13 mouse cellular contexts compared by ENCODE assay signal in the genomic region with DNA sequence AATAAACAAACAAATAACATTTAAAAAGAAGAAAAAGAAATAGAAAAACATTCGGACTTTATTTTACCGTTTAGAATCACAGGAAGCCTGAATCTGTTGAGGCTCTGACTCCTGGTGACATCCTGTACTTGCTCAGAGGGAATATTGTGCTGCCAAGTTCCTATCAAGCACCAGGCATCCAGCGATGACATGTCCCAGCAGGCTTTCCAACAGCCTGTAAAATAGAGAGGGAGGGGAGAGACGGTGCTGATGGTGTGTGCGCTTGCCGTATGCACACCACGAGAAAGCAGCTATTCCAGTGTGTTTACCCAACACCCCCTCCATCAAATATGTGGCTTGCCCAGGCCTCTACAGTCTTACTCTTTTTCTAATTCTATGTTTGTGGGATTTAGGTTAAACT. TPM values are rescaled to one million over a fixed set of nuclear protein-coding genes. Genes with fewer than 3 reads are reported as not detected.
A peak's percentile ranks its signal among the peaks of the same experiment; 100 is the strongest.
DNase-seq lines count a peak whose midpoint lies in the region; ATAC-seq lines count a peak whose summit lies in the region.
"Had no signal": no experiment of that assay in that cellular context is flagged by ENCODE, and none has a peak within 500 bp of the region (broad histone marks: within the 10 kb centered on the region; RNA-seq: fewer than 3 reads in every experiment).

No protein-coding gene starts in this region.

- ATAC-seq in liver, embryonic 13.5 days (ENCODE audit: low read depth), result no peak
- no peak for ATAC-seq in liver, embryonic 11.5 days (replicated peaks; ENCODE audit: low FRiP score)
- ATAC-seq in heart, embryonic 13.5 days (ENCODE audit: extremely low read depth, insufficient number of reproducible peaks, low FRiP score, low TSS enrichment), result peak; percentile 35; the same call in 1 of the 2 replicates

- H3K9me3 ChIP-seq in liver, embryonic 13.5 days (replicated peaks), result no peaks in the 10 kb centered on the region
- no peaks in the 10 kb centered on the region for H3K9me3 ChIP-seq in liver, embryonic 11.5 days (ENCODE audit: control insufficient read depth, low read length)
- H3K9me3 ChIP-seq in heart, embryonic 13.5 days, result no peaks in the 10 kb centered on the region
- H3K9me3 ChIP-seq: embryonic facial prominence, embryonic 12.5 days; limb, embryonic 10.5 days had no signal

- H3K4me1 ChIP-seq in liver, embryonic 13.5 days (replicated peaks), result peaks cover 93% of the 10 kb centered on the region
- peaks cover 54% of the 10 kb centered on the region for H3K4me1 ChIP-seq in liver, embryonic 11.5 days (replicated peaks; ENCODE audit: control insufficient read depth, insufficient read depth, low read length)
- H3K4me1 ChIP-seq in heart, embryonic 13.5 days, result peaks cover 56% of the 10 kb centered on the region

- 84% methylated on average over 7 of the region's 7 CpGs for WGBS in liver, embryonic 13.5 days (ENCODE audit: insufficient replicate concordance)
- 86% methylated on average over 7 of the region's 7 CpGs for WGBS in liver, embryonic 11.5 days
- WGBS in heart, embryonic 13.5 days, result 21% methylated on average over 7 of the region's 7 CpGs

- no peak overlapping the region for H3K4me3 ChIP-seq in liver, embryonic 13.5 days (replicated peaks)
- H3K4me3 ChIP-seq in liver, embryonic 11.5 days (ENCODE audit: low read depth, low read length), result no peak overlapping the region
- H3K4me3 ChIP-seq in heart, embryonic 13.5 days, result 0 out of 2 replicates have a peak overlapping the region, but pooled peaks have one; percentile 8
- H3K4me3 ChIP-seq: embryonic facial prominence, embryonic 12.5 days; gastrocnemius, adult 2 months; limb, embryonic 10.5 days had no signal

- H3K36me3 ChIP-seq in liver, embryonic 13.5 days, result peaks cover 66% of the 10 kb centered on the region
- peaks cover 9% of the 10 kb centered on the region for H3K36me3 ChIP-seq in liver, embryonic 11.5 days (ENCODE audit: control insufficient read depth, insufficient read depth, low read length)
- H3K36me3 ChIP-seq in heart, embryonic 13.5 days, result peaks cover 26% of the 10 kb centered on the region
- H3K36me3 ChIP-seq: embryonic facial prominence, embryonic 12.5 days; limb, embryonic 10.5 days had no signal

- peak overlapping the region; percentile 73; the same call in 1 of the 2 replicates for H3K9ac ChIP-seq in liver, embryonic 13.5 days
- H3K9ac ChIP-seq in liver, embryonic 11.5 days (ENCODE audit: low read depth, low read length), result no peak overlapping the region
- H3K9ac ChIP-seq in heart, embryonic 13.5 days, result no peak overlapping the region
- H3K9ac ChIP-seq: embryonic facial prominence, embryonic 12.5 days had no signal

- H3K4me2 ChIP-seq in liver, embryonic 13.5 days, result no peak overlapping the region
- no peak overlapping the region for H3K4me2 ChIP-seq in liver, embryonic 11.5 days
- peak overlapping the region; percentile 57 for H3K4me2 ChIP-seq in heart, embryonic 13.5 days
- H3K4me2 ChIP-seq: embryonic facial prominence, embryonic 12.5 days had no signal

- H3K27ac ChIP-seq in liver, embryonic 13.5 days, result peak overlapping the region; percentile 99
- H3K27ac ChIP-seq in liver, embryonic 11.5 days (ENCODE audit: low read depth, low read length), result no peak overlapping the region
- peak overlapping the region; percentile 81 for H3K27ac ChIP-seq in heart, embryonic 13.5 days (replicated peaks)
- H3K27ac ChIP-seq: embryonic facial prominence, embryonic 12.5 days; gastrocnemius, adult 2 months; limb, embryonic 10.5 days had no signal

- peak; percentile 56 for DNase-seq in cerebellum, adult 11-12 months
- no peak for DNase-seq in cerebellum, adult 11 months
- no peak for DNase-seq in liver, embryonic 13.5 days
- DNase-seq in liver, embryonic 11.5 days (ENCODE audit: low spot score), result no peak
- DNase-seq in lung, postnatal 14 days, result peak; percentile 13
- no peak for DNase-seq in adrenal gland, postnatal 25 days
- no peak for DNase-seq in urinary bladder, postnatal 36 days (ENCODE audit: low spot score in 2 of 2)
- DNase-seq: adrenal gland, adult 2 months; gastrocnemius, adult 2 months; kidney, adult 8-10 months had no signal

- H3K27me3 ChIP-seq in liver, embryonic 13.5 days, result no peaks in the 10 kb centered on the region
- no peaks in the 10 kb centered on the region for H3K27me3 ChIP-seq in liver, embryonic 11.5 days (replicated peaks; ENCODE audit: control insufficient read depth, insufficient read depth, low read length)
- no peaks in the 10 kb centered on the region for H3K27me3 ChIP-seq in heart, embryonic 13.5 days (replicated peaks)
- H3K27me3 ChIP-seq: embryonic facial prominence, embryonic 12.5 days had no signal

RNA-seq across cellular contexts. Expression of gene Gcnt1, which starts 39.6 kb away (rescaled TPM):
- 17.9 and 25.0 TPM in 2 replicates for polyA plus RNA-seq in liver, embryonic 13.5 days (2015; fragmentation: Nextera tagmentation; extraction: Ambion mirVana)
- 26.0 and 28.8 TPM in 2 replicates for polyA plus RNA-seq in liver, embryonic 11.5 days (2014; fragmentation: Nextera tagmentation; extraction: Ambion mirVana)
- 6.9 and 7.4 TPM in 2 replicates for polyA plus RNA-seq in heart, embryonic 13.5 days (2015; fragmentation: Nextera tagmentation; extraction: Ambion mirVana)
- total RNA-seq in adrenal gland, postnatal 25 days (2021), result 1.1 and 1.5 TPM in 2 replicates

Comparison
In these comparisons a context has a peak if more than half of its experiments do, and no peak if none do; other contexts are left out.
1. DNase-seq: peak in cerebellum, adult 11-12 months (single experiment) and lung, postnatal 14 days (single experiment); none in cerebellum, adult 11 months (single experiment), liver, embryonic 13.5 days (single experiment), liver, embryonic 11.5 days (single experiment), adrenal gland, postnatal 25 days (single experiment) and urinary bladder, postnatal 36 days (0 of 2).